Mouse (Mus musculus) limb, embryonic 11.5 days (tissue): ENCODE results near the gene Dnajb13. TPM values are rescaled to one million over a fixed set of nuclear protein-coding genes. Genes with fewer than 3 reads are reported as not detected.
A peak's percentile ranks its signal among the peaks of the same experiment; 100 is the strongest.

Experiments
- ATAC-seq: fragments of 200-750 bp; cut with Nextera tagmentation; 2 replicates; pipeline ENCODE4 v1.8.0; 2017; ENCODE audit warnings: low read depth; ENCODE audit not compliant: insufficient number of reproducible peaks, low FRiP score, low TSS enrichment
- DNase-seq: peaks from one replicate; pipeline ENCODE4 v3.0.0-alpha.2; 2015; ENCODE audit warnings: low spot score
- H3K27ac ChIP-seq: fragments of 300-500 bp; sonication (generic); replicated peaks from 2 replicates; pipeline ENCODE4 v1.5.1; 2014; ENCODE audit warnings: low read depth, mild to moderate bottlenecking, low read length
- H3K27me3 ChIP-seq: fragments of 300-500 bp; sonication (generic); 2 replicates; pipeline ENCODE4 v1.6.1; 2014; ENCODE audit warnings: mild to moderate bottlenecking, low read length, mixed read lengths; ENCODE audit not compliant: control insufficient read depth, insufficient read depth
- H3K36me3 ChIP-seq: fragments of 300-500 bp; sonication (generic); 2 replicates; pipeline ENCODE4 v1.6.1; 2014; ENCODE audit warnings: mild to moderate bottlenecking, low read length, moderate library complexity, mixed read lengths; ENCODE audit not compliant: control insufficient read depth, insufficient read depth
- H3K4me1 ChIP-seq: fragments of 300-500 bp; sonication (generic); 2 replicates; pipeline ENCODE4 v1.6.1; 2014; ENCODE audit warnings: low read length, mixed read lengths; ENCODE audit not compliant: control insufficient read depth, insufficient read depth
- H3K4me2 ChIP-seq: fragments of 300-500 bp; sonication (generic); 2 replicates; pipeline ENCODE4 v1.6.1; 2014; ENCODE audit warnings: low read depth, mild to moderate bottlenecking, moderate library complexity; ENCODE audit not compliant: severe bottlenecking
- H3K4me3 ChIP-seq: fragments of 300-500 bp; sonication (generic); 2 replicates; pipeline ENCODE4 v1.5.1; 2014; ENCODE audit warnings: low read depth, low read length
- H3K9ac ChIP-seq: fragments of 300-500 bp; sonication (generic); 2 replicates; pipeline ENCODE4 v1.6.1; 2014; ENCODE audit warnings: mild to moderate bottlenecking, low read length
- H3K9me3 ChIP-seq: fragments of 300-500 bp; sonication (generic); 2 replicates; pipeline ENCODE4 v1.6.1; 2016; ENCODE audit warnings: low read length; ENCODE audit not compliant: control insufficient read depth
- WGBS: fragments of 180-500 bp; shearing (Covaris S2); extraction: QIAGEN DNeasy Blood & Tissue Kit; methylation state at CpG from one replicate; pipeline ENCODE4 v1.1.7; 2014; 5-methylcytosine and 5-hydroxymethylcytosine counted together
- polyA plus RNA-seq: library from polyadenylated mRNA; unstranded; fragments of >200 nt; fragmentation: Nextera tagmentation; extraction: Ambion mirVana; gene quantifications from 2 replicates; pipeline ENCODE4 v1.2.1, GENCODE M21; 2014

Dnajb13 gene
- polyA plus RNA-seq, 1 experiment from 2014 or later = 0.11 TPM

DNA sequence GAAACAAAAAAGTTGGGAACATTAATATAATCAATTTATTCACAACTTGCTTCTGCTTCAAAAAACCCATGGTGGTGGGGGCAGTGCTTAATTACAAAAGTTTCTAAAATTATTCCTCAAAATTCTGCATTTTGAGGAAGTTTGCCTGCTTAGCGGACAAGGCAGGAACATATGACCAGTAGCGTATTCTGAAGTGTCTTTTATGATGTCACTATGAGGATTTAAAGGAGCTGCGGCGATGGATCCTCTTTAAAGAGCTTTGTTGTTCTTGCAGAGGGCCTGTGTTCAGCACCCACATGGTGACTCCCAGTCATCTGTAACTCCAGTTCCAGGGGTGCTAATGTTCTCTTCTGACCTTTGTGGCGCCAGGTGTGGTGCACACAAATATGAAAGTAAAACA is 16.0 kb upstream of the Dnajb13 start:
- Histone ChIP-seq H3K4me2 (no peak overlapping the region), H3K4me3 (no peak overlapping the region), H3K36me3 (no peaks in the 10 kb centered on the region), H3K27me3 (no peaks in the 10 kb centered on the region), H3K27ac (no peak overlapping the region), H3K9me3 (no peaks in the 10 kb centered on the region), H3K4me1 (no peaks in the 10 kb centered on the region), H3K9ac (no peak overlapping the region)
- DNase-seq (no peak), ATAC-seq (no peak)
- 92% methylated on average over 5 of the region's 5 CpGs for WGBS

DNA sequence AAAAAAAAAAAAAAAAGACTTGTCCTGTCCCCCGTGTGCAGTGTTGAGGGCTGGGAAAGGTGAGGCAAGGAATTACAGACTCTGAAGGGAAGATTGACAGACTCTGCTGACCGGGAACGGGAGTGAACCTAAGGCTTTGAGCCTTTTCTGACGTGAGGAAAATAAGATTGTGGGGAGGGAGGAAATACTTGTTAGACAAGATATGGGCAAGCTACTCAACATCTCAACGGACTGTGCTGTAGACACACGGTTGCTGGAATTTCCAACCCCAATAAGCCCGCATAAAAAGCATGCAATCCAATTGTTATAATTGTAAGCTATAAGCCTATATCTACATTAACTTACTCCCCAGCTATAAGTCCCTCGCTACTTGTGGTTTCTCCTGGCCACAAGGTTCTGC is 9.9 kb upstream of the Dnajb13 start:
- Histone ChIP-seq H3K36me3 (no peaks in the 10 kb centered on the region), H3K4me1 (no peaks in the 10 kb centered on the region), H3K27me3 (no peaks in the 10 kb centered on the region), H3K9me3 (no peaks in the 10 kb centered on the region), H3K4me2 (no peak overlapping the region), H3K9ac (no peak overlapping the region), H3K4me3 (no peak overlapping the region), H3K27ac (no peak overlapping the region)
- ATAC-seq (no peak), DNase-seq (no peak)
- 75% methylated on average over 8 of the region's 8 CpGs for WGBS

DNA sequence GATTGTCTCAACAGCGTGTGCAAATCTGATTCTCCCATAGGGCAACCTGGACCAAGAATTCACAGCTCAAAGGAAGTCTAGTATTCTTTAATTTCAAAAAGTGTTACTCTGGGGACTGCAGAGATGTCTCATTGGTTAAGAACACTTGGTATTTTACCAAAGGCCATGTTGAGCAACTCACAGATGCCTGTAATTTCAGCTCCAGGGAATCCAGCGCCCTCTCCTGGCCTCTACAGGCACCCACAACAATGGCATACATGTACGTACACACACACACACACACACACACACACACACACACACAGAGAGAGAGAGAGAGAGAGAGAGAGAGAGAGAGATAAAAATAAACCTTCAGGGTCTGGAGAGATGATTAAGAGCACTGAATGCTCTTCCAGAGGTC is 7.5 kb upstream of the Dnajb13 start:
- Histone ChIP-seq H3K4me3 (no peak overlapping the region), H3K9ac (no peak overlapping the region), H3K9me3 (no peaks in the 10 kb centered on the region), H3K27me3 (no peaks in the 10 kb centered on the region), H3K27ac (no peak overlapping the region), H3K4me2 (no peak overlapping the region), H3K4me1 (no peaks in the 10 kb centered on the region), H3K36me3 (no peaks in the 10 kb centered on the region)
- DNase-seq = no peak
- WGBS = 80% methylated on average over 3 of the region's 3 CpGs
- ATAC-seq = no peak

DNA sequence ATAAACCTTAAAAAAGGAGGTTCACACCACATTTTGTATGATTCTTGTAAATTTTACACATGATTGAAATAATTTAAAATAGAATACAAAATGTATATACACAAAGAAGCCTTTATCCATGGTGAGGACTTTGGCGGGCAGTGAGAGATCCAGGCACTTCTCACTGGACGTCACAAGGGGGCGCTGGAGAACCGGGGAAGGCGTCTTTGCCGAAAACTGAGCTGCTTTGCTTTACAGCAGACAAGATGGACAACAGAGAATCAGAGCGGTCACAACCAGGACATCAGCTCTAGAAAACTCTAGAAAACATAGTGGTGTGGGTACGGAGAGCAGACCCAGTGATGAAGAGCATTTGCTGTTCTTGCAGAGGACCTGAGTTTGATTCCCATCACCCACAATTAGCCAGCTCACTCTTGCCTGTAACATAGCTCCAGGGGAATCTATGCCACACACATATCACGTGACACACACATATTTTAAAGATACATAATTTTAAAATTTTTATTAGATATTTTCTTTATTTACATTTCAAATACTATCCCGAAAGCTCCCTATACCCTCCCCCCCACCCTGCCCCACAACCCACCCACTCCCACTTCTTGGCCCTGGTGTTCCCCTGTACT is 6.0 kb upstream of the Dnajb13 start:
- Histone ChIP-seq H3K4me1 (no peaks in the 10 kb centered on the region), H3K27me3 (no peaks in the 10 kb centered on the region), H3K4me2 (peak overlapping the region; percentile 24; the same call in 1 of the 2 replicates), H3K9me3 (no peaks in the 10 kb centered on the region), H3K4me3 (no peak overlapping the region), H3K9ac (no peak overlapping the region), H3K27ac (no peak overlapping the region), H3K36me3 (no peaks in the 10 kb centered on the region)
- peak; percentile 93 for DNase-seq
- WGBS = 25% methylated on average over 10 of the region's 10 CpGs
- ATAC-seq = 0 out of 2 replicates have a peak, but pooled peaks have one; percentile 9

DNA sequence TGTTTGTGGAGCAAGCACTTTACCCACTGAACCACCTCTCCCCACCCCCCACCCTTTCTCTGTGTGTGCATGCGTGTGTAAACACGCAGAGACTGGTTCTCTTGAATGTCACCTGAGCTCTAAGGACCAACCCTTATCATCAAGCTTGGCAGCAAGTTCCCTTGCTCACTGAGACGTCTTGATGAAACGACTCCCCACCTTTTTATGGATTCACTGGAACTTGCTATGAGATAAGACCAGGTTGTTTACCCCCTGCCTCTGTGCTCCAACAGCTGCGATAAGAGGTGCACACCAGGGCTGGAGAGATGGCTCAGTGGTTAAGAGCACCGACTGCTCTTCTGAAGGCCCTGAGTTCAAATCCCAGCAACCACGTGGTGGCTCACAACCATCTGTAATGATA is 5.4 kb upstream of the Dnajb13 start:
- H3K27ac ChIP-seq = no peak overlapping the region
- WGBS = 60% methylated on average over 7 of the region's 7 CpGs

DNA sequence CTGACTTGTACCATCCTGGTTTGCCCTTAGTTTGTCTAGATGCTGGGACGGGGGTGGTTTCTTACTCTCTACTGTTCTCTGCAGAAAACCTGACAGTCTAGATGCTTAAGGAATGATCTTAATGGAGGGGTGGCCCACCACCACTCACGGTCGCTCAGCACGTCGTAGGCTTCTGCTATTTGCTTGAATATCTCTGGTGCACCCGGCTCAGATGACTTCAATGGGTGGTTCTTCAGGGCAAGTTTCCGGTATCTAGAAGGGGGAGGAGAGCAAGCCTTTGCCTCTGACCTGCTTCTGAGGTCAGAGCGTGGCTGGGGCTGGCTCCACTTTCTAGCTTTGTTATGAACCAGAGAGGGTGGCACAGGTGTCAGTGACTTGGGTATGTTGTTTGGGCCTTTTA is 3.2 kb downstream of the Dnajb13 start:
- Histone ChIP-seq H3K36me3 (no peaks in the 10 kb centered on the region), H3K4me1 (peaks cover 3% of the 10 kb centered on the region; the same call in 1 of the 2 replicates), H3K9me3 (no peaks in the 10 kb centered on the region), H3K4me2 (no peak overlapping the region), H3K9ac (no peak overlapping the region), H3K27ac (no peak overlapping the region), H3K27me3 (no peaks in the 10 kb centered on the region), H3K4me3 (no peak overlapping the region)
- WGBS = 77% methylated on average over 8 of the region's 8 CpGs
- DNase-seq (no peak), ATAC-seq (no peak)

More for the DNA sequence above, 5.4 kb upstream of the Dnajb13 start:
- Histone ChIP-seq H3K36me3 (no peaks in the 10 kb centered on the region), H3K4me2 (no peak overlapping the region), H3K27me3 (no peaks in the 10 kb centered on the region), H3K9ac (no peak overlapping the region), H3K4me3 (no peak overlapping the region), H3K4me1 (no peaks in the 10 kb centered on the region), H3K9me3 (no peaks in the 10 kb centered on the region)
- DNase-seq (no peak), ATAC-seq (no peak)

DNA sequence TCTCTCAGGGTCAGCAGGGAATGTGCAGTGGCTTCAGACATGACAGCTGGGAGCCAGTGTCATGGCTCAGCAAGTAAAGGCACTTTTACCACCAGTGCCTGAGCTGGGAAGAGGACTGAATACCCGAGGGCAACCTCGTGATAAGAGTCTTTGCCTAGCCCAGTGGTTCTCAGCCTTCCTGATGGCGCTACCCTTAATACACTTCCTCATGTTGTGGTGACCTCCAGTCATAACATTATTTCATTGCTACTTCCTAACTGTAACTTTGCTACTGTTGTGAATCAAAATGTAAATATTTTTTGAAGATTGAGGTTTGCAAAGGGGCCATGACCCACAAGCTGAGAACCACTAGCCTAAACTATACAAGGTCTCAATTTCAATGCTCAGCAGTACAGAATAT is 6.1 kb downstream of the Dnajb13 start:
- ATAC-seq = no peak

DNA sequence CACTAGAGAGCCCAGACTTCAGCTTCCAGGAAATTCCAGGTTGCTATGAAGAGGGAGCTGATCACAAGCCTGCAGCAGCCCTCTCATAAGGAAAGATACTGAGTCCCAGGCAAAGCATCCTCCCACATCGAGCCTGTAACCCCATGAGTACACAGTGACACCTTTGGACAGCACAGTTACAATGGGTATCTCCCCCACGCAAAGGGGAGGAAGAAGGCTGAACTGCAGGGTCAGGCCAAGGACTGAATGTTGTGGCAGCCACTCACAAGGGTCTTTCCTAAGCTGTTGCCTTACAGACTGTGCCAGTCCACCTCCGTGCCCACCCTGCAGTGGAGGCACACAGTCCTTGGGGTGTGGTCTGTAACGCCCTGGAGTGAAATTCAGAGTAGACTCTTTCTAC is 8.3 kb downstream of the Dnajb13 start:
- WGBS = 72% methylated on average over 4 of the region's 4 CpGs
- Histone ChIP-seq H3K4me1 (peaks cover 3% of the 10 kb centered on the region; the same call in 1 of the 2 replicates), H3K27ac (no peak overlapping the region), H3K9me3 (no peaks in the 10 kb centered on the region), H3K27me3 (no peaks in the 10 kb centered on the region), H3K9ac (no peak overlapping the region), H3K4me2 (no peak overlapping the region), H3K4me3 (no peak overlapping the region), H3K36me3 (no peaks in the 10 kb centered on the region)
- ATAC-seq (no peak), DNase-seq (no peak)

More for the DNA sequence above, 6.1 kb downstream of the Dnajb13 start:
- DNase-seq = no peak
- 65% methylated on average over 3 of the region's 3 CpGs for WGBS
- Histone ChIP-seq H3K9ac (no peak overlapping the region), H3K4me2 (no peak overlapping the region), H3K9me3 (no peaks in the 10 kb centered on the region), H3K27ac (no peak overlapping the region), H3K4me1 (peaks cover 3% of the 10 kb centered on the region; the same call in 1 of the 2 replicates), H3K36me3 (no peaks in the 10 kb centered on the region), H3K4me3 (no peak overlapping the region), H3K27me3 (no peaks in the 10 kb centered on the region)
